Mouse (Mus musculus) lung, embryonic 15.5 days (tissue): ENCODE results near the gene Jdp2. TPM values are rescaled to one million over a fixed set of nuclear protein-coding genes. Genes with fewer than 3 reads are reported as not detected.
A peak's percentile ranks its signal among the peaks of the same experiment; 100 is the strongest.

Experiments
- ATAC-seq: fragments of 200-750 bp; cut with Nextera tagmentation; 2 replicates; pipeline ENCODE4 v1.8.0; 2017; ENCODE audit warnings: moderate number of reproducible peaks, borderline replicate concordance; ENCODE audit not compliant: low FRiP score, low TSS enrichment; ENCODE audit errors: extremely low read depth
- H3K27ac ChIP-seq: fragments of 300-500 bp; sonication (generic); 2 replicates; pipeline ENCODE4 v1.5.1; 2015; ENCODE audit warnings: moderate library complexity, mild to moderate bottlenecking, inconsistent platforms
- H3K27me3 ChIP-seq: fragments of 300-500 bp; sonication (generic); 2 replicates; pipeline ENCODE4 v1.6.1; 2015; ENCODE audit warnings: inconsistent platforms
- H3K36me3 ChIP-seq: fragments of 300-500 bp; sonication (generic); 2 replicates; pipeline ENCODE4 v1.6.1; 2015; ENCODE audit warnings: inconsistent platforms
- H3K4me1 ChIP-seq: fragments of 300-500 bp; sonication (generic); 2 replicates; pipeline ENCODE4 v1.6.1; 2015; ENCODE audit warnings: inconsistent platforms
- H3K4me2 ChIP-seq: fragments of 300-500 bp; sonication (generic); 2 replicates; pipeline ENCODE4 v1.6.1; 2015; ENCODE audit warnings: inconsistent platforms, mild to moderate bottlenecking, moderate library complexity
- H3K4me3 ChIP-seq: fragments of 300-500 bp; sonication (generic); 2 replicates; pipeline ENCODE4 v1.5.1; 2015; ENCODE audit warnings: mild to moderate bottlenecking, inconsistent platforms
- H3K9ac ChIP-seq: fragments of 300-500 bp; sonication (generic); 2 replicates; pipeline ENCODE4 v1.6.1; 2015; ENCODE audit warnings: inconsistent platforms
- H3K9me3 ChIP-seq: fragments of 300-500 bp; sonication (generic); 2 replicates; pipeline ENCODE4 v1.6.1; 2016; ENCODE audit warnings: inconsistent platforms
- whole genome bisulfite sequencing: fragments of 180-500 bp; shearing (Covaris S2); methylation state at CpG from one replicate; pipeline ENCODE4 v1.1.7; 2015; 5-methylcytosine and 5-hydroxymethylcytosine counted together
- polyA plus RNA-seq: library from polyadenylated mRNA; unstranded; fragments of >200 nt; fragmentation: Nextera tagmentation; extraction: Ambion mirVana; gene quantifications from 2 replicates; pipeline ENCODE4 v1.2.1, GENCODE M21; 2015

The Jdp2 gene
- polyA plus RNA-seq, 1 experiment from 2014 or later: 1.6 TPM

- Histone ChIP-seq H3K27ac (no peak overlapping the region), H3K9me3 (no peaks in the 10 kb centered on the region), H3K9ac (no peak overlapping the region), H3K4me2 (no peak overlapping the region), H3K27me3 (no peaks in the 10 kb centered on the region), H3K36me3 (no peaks in the 10 kb centered on the region), H3K4me3 (no peak overlapping the region), H3K4me1 (0 out of 2 replicates have a peak, but pooled peaks cover 6% of the 10 kb centered on the region)
- no peak for ATAC-seq
- WGBS: 26% methylated on average over 3 of the region's 3 CpGs
These were observed 69.9 kb downstream of the Jdp2 start for GRCm38 (mm10) chr12:85668696-85669095.

DNA sequence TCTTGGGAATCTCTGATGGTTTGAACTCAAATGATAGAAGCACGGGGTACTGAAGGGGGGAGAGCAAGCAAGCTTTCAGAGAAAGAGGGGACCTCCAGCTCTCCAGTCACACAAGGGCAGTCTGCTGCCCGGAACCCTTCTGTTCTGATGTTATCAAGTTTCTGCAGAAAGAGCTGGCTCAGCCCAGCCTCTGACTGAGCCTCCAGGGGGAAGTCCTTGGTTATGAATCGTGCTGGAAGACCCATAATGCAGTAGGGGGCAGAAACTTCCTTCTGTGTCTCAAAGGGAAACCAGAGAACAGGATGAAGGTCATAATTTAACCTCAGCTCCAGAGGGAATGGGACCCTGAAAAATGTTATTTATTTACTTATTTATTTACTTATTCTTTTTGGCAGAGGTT is 71.3 kb downstream of the Jdp2 start:
- H3K4me2 ChIP-seq: no peak overlapping the region

GRCm38 (mm10) chr12:85673914-85674313 is 75.1 kb downstream of the Jdp2 start:
- Histone ChIP-seq H3K36me3 (no peaks in the 10 kb centered on the region), H3K27me3 (no peaks in the 10 kb centered on the region), H3K4me1 (0 out of 2 replicates have a peak, but pooled peaks cover 2% of the 10 kb centered on the region), H3K27ac (no peak overlapping the region), H3K9me3 (no peaks in the 10 kb centered on the region), H3K4me3 (no peak overlapping the region), H3K4me2 (no peak overlapping the region), H3K9ac (no peak overlapping the region)
- WGBS: 81% methylated on average over 8 of the region's 8 CpGs
- ATAC-seq: no peak

More for the DNA sequence above, 71.3 kb downstream of the Jdp2 start:
- Histone ChIP-seq H3K36me3 (no peaks in the 10 kb centered on the region), H3K9ac (no peak overlapping the region), H3K4me3 (no peak overlapping the region), H3K27ac (no peak overlapping the region), H3K4me1 (0 out of 2 replicates have a peak, but pooled peaks cover 6% of the 10 kb centered on the region), H3K27me3 (no peaks in the 10 kb centered on the region), H3K9me3 (no peaks in the 10 kb centered on the region)
- ATAC-seq: no peak
- WGBS: 51% methylated on average over 3 of the region's 3 CpGs

DNA sequence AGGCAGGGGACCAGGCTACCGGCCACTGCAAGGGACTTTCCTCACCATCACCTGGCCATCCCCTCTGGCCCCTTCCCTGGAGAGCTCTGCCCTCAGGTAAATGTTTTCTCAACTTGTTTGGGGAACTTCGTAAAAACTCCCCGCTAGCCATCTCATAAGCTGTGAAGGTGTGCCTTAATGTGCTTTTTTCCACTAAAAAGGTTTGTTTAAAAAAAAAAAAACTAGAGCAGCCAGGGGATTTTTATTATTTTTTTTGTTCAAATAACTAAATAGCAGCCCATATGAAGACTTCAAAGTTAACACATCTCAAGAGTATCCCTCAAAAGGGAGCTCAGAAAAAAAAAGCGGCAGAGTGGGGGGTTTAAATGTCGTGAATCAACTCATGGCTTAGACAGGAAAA is 80.3 kb downstream of the Jdp2 start:
- no peaks in the 10 kb centered on the region for H3K36me3 ChIP-seq
- no peak overlapping the region for H3K9ac ChIP-seq
- H3K27me3 ChIP-seq: no peaks in the 10 kb centered on the region
- no peak overlapping the region for H3K27ac ChIP-seq
- H3K4me2 ChIP-seq: no peak overlapping the region
- H3K9me3 ChIP-seq: no peaks in the 10 kb centered on the region
- no peak overlapping the region for H3K4me3 ChIP-seq
- peaks cover 4% of the 10 kb centered on the region; the same call in 1 of the 2 replicates for H3K4me1 ChIP-seq
- 66% methylated on average over 5 of the region's 5 CpGs for whole genome bisulfite sequencing
- no peak for ATAC-seq

- no peaks in the 10 kb centered on the region for H3K36me3 ChIP-seq
- no peaks in the 10 kb centered on the region for H3K9me3 ChIP-seq
- H3K9ac ChIP-seq: no peak overlapping the region
- 62% methylated on average over 2 of the region's 2 CpGs for WGBS
- H3K4me3 ChIP-seq: no peak overlapping the region
- ATAC-seq: no peak
- no peak overlapping the region for H3K27ac ChIP-seq
- no peaks in the 10 kb centered on the region for H3K27me3 ChIP-seq
- H3K4me2 ChIP-seq: no peak overlapping the region
- H3K4me1 ChIP-seq: peaks cover 4% of the 10 kb centered on the region; the same call in 1 of the 2 replicates
These were observed 81.0 kb downstream of the Jdp2 start for GRCm38 (mm10) chr12:85679808-85680207.

GRCm38 (mm10) chr12:85682328-85682727 is 83.5 kb downstream of the Jdp2 start:
- Histone ChIP-seq H3K36me3 (no peaks in the 10 kb centered on the region), H3K4me1 (peaks cover 17% of the 10 kb centered on the region; the same call in 1 of the 2 replicates), H3K9ac (no peak overlapping the region), H3K27ac (no peak overlapping the region), H3K27me3 (peaks cover under 1% of the 10 kb centered on the region; the same call in 1 of the 2 replicates), H3K4me3 (no peak overlapping the region), H3K9me3 (no peaks in the 10 kb centered on the region), H3K4me2 (no peak overlapping the region)
- WGBS: 35% methylated on average over 2 of the region's 2 CpGs
- no peak for ATAC-seq

- 51% methylated on average over 16 of the region's 16 CpGs for WGBS
- peaks cover 17% of the 10 kb centered on the region; the same call in 1 of the 2 replicates for H3K4me1 ChIP-seq
- peak overlapping the region; percentile 62 for H3K27ac ChIP-seq
- 0 out of 2 replicates have a peak, but pooled peaks have one; percentile 44 for ATAC-seq
- H3K9me3 ChIP-seq: no peaks in the 10 kb centered on the region
- peaks cover 4% of the 10 kb centered on the region; the same call in 1 of the 2 replicates for H3K27me3 ChIP-seq
- no peaks in the 10 kb centered on the region for H3K36me3 ChIP-seq
- no peak overlapping the region for H3K4me3 ChIP-seq
- no peak overlapping the region for H3K9ac ChIP-seq
- no peak overlapping the region for H3K4me2 ChIP-seq
These were observed 85.8 kb downstream of the Jdp2 start for GRCm38 (mm10) chr12:85684411-85685275.

DNA sequence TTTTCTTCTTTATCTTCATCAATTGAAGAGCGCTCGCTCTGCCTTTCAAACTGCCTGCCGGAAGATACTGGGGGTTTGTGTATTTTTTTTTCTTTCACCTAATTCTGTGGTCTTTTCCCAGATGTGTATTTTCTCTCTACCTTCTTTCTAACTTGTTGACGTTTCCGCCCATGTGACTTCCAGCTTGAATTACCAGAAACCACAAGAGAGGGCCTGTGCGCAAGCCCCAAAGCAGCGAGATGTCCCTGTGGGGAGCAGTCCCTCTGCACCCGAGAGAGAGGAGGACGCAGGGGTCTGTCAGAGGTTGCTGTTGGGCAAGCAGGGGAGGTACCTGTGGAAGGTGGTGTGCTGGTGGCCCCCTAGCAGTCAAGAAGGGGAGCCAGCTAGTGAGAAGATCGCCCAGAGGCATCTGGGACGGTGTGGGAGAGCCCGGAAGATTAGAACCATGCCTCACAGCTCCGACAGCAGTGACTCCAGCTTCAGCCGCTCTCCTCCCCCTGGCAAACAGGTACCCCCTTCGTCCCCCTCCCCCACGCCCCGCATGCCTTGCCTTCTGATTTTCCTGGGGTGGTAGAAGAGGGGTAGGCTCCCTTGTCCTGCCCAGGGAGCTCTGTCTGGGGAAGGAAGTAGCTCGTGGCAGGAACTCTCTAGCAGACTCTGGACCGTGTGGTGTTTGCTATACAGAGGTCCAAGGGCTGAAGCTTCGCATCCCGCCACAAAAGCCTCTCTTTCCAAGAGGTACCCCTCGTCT is 87.8 kb downstream of the Jdp2 start, which contains the start of gene Batf:
Gene Batf, plus strand, starts transcription at position 204 of the 751 bp plus-strand sequence.
- ATAC-seq: no peak
- H3K4me3 ChIP-seq: peak within 1 kb of the TSS; percentile 10; the same call in 1 of the 2 replicates
- no peak within 1 kb of the TSS for H3K27ac ChIP-seq
- H3K36me3 ChIP-seq: no peaks in the 10 kb centered on the region
- peak within 1 kb of the TSS; percentile 34 for H3K4me2 ChIP-seq
- H3K9me3 ChIP-seq: no peaks in the 10 kb centered on the region
- WGBS: 29% methylated on average over 22 of the region's 22 CpGs
- 0 out of 2 replicates have a peak within 1 kb of the TSS, but pooled peaks have one; percentile 1 for H3K9ac ChIP-seq
- peaks cover 17% of the 10 kb centered on the region; the same call in 1 of the 2 replicates for H3K4me1 ChIP-seq
- peaks cover 4% of the 10 kb centered on the region; the same call in 1 of the 2 replicates for H3K27me3 ChIP-seq

GRCm38 (mm10) chr12:85687217-85687533 is 88.3 kb downstream of the Jdp2 start:
- whole genome bisulfite sequencing: 70% methylated on average over 7 of the region's 7 CpGs
- peaks cover 4% of the 10 kb centered on the region; the same call in 1 of the 2 replicates for H3K27me3 ChIP-seq
- ATAC-seq: no peak
- H3K4me3 ChIP-seq: no peak overlapping the region
- no peak overlapping the region for H3K9ac ChIP-seq
- H3K27ac ChIP-seq: no peak overlapping the region
- no peaks in the 10 kb centered on the region for H3K36me3 ChIP-seq
- peaks cover 17% of the 10 kb centered on the region; the same call in 1 of the 2 replicates for H3K4me1 ChIP-seq
- H3K9me3 ChIP-seq: no peaks in the 10 kb centered on the region
- H3K4me2 ChIP-seq: peak overlapping the region; percentile 34; the same call in 1 of the 2 replicates

DNA sequence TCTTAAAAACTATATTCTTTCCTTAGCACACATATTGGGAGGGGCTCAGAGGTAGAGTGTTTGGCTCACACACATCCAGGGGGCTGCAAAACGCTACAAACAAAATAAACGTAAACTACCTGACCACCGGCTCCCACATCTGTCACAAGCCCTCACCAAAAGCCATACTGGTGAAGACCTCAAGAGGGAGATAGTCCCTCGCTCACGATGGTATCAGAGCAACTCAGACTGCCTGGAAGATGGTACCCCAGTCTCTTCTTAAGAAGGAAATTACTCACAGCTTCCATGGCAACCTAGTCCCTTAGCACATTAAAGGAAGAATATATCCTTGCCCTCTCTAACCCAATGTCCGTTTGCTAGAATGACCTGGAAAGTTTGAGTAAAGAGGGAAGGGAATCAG is 89.0 kb downstream of the Jdp2 start:
- 60% methylated on average over 6 of the region's 6 CpGs for WGBS
- no peak overlapping the region for H3K4me3 ChIP-seq
- H3K9me3 ChIP-seq: no peaks in the 10 kb centered on the region
- H3K4me2 ChIP-seq: no peak overlapping the region
- ATAC-seq: no peak
- peaks cover 17% of the 10 kb centered on the region; the same call in 1 of the 2 replicates for H3K4me1 ChIP-seq
- peaks cover 4% of the 10 kb centered on the region; the same call in 1 of the 2 replicates for H3K27me3 ChIP-seq
- H3K9ac ChIP-seq: no peak overlapping the region
- no peaks in the 10 kb centered on the region for H3K36me3 ChIP-seq
- no peak overlapping the region for H3K27ac ChIP-seq
